Comparison of ENCODE assay signal across 15 mouse cellular contexts in the genomic region with DNA sequence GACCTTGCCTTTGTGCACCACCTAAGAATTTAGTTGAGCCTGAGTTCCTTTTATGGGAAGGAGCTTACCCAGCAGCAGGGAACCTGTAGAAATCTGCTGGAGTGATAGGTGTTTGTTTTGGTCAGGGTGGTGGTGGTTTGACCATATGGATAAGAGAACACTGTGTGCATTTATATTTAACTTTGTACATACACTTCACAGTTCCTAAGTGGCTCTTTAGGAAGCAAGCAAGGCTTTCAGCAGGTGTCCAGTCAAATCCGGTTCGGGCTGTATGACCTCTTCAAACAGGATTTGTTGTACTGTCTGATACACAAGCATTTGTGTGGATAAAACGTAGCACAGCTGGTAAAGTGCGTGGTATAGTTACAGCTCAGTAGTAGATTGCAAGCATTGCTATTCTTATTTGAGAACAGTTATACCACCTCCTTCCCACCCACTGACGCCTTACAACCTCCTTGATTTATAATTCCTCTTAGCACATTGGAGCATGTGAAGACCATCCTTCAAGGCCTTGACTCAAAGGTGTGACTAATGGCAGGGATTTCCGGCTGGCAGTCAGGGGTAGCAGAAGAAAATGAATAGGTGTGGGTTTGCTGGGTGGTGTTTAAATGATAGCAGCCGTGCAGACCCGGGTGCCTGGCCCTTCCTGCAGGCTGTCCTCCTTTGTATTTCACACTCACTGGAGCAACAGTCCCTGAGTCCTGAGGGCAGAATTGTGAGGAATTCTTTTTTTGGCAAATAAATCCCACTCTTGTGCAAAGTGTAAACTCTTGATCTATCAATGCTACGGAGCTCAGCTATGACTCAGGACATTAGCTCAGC.
A peak's percentile ranks its signal among the peaks of the same experiment; 100 is the strongest.
DNase-seq lines count a peak whose midpoint lies in the region.
"Had no signal": no experiment of that assay in that cellular context is flagged by ENCODE, and none has a peak within 500 bp of the region (broad histone marks: within the 10 kb centered on the region; RNA-seq: fewer than 3 reads in every experiment).

No protein-coding gene starts in this region.

- peak; percentile 27 to 46 for DNase-seq in frontal cortex, adult 2 months (ENCODE audit: extremely low spot score in 1 of 2, low spot score in 1 of 2)
- DNase-seq in frontal cortex, postnatal 14 days (ENCODE audit: low spot score in 2 of 2) = no peak
- DNase-seq in right cerebral cortex, adult 18-20 months = peak; percentile 32
- DNase-seq in right cerebral cortex, postnatal 14 days = no peak
- DNase-seq in left cerebral cortex, postnatal 25 days (ENCODE audit: low spot score in 2 of 2) = peak; percentile 30 to 62
- DNase-seq in right cerebral cortex, postnatal 36 days (ENCODE audit: low spot score in 2 of 2) = peak; percentile 12 to 34
- no peak for DNase-seq in MN1 (ENCODE audit: low spot score)
- no peak for DNase-seq in thymus, postnatal 25 days
- DNase-seq: adrenal gland, postnatal 14 days; B cell, adult 2 months; cerebellum, postnatal 36 days; heart, postnatal 10 days; kidney, adult 8-10 months; kidney, postnatal 4 days; layer of hippocampus, postnatal 36 days had no signal

- intact Hi-C loops in left cerebral cortex, postnatal 25 days (cut with DNase I) = no loop called here

Comparison
In these comparisons a context has a peak if more than half of its experiments do, and no peak if none do; other contexts are left out.
1. DNase-seq: peak in frontal cortex, adult 2 months (2 of 2), right cerebral cortex, adult 18-20 months (single experiment), left cerebral cortex, postnatal 25 days (2 of 2) and right cerebral cortex, postnatal 36 days (2 of 2); none in frontal cortex, postnatal 14 days (0 of 2), right cerebral cortex, postnatal 14 days (single experiment), MN1 (single experiment) and thymus, postnatal 25 days (single experiment).